Mouse (Mus musculus): ENCODE data around the gene Epm2aip1. TPM values are rescaled to one million over a fixed set of nuclear protein-coding genes. Genes with fewer than 3 reads are reported as not detected.

The Epm2aip1 gene
- 0.02 and 0.11 TPM in 2 replicates for polyA plus RNA-seq (2012)

DNA sequence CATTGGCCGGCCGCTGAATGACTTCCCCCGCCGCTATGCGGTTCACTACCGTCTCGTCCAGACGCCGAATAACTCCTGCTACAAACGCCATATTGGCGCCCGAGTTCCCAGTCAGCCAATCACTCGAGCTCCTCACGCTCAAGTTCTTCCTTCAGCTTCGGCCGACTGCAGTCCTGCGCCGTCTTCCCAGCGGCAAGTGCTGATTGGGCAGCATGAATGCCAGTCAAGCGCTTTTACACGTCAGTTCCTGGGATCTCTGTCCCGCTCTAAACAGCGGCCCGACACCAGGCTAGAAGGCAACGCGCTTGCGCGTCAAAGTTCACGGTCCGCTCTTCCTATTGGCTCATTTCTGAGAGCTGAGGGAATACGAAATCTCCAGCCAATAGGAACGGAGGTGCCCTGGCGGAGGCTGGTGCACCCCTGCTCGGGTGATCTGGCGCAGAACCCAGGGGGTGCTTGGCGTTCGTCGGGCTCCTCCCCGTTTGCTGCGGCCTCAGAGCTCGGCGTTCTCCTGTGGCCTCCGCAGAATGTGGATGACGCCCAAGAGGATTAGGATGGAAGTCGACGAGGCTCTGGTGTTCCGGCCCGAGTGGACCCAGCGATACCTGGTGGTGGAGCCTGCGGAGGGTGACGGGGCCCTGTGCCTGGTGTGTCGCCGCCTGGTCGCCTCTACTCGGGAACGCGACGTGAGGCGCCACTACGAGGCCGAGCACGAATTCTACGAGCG is at the start of gene Epm2aip1, which contains the start of gene Mlh1:
TSS of gene Epm2aip1 (plus strand) at position 496 of the 727 bp plus-strand sequence.
TSS of gene Mlh1 (minus strand) at position 358 of the 727 bp plus-strand sequence.
- H3K9me3 ChIP-seq (ENCODE audit: control insufficient read depth, low read length), result no peaks in the 10 kb centered on the region
- H3K36me3 ChIP-seq (ENCODE audit: control insufficient read depth), result peaks cover 55% of the 10 kb centered on the region
- TF ChIP-seq GATA1 (IDR thresholded peaks at IDR 0.05; ENCODE audit: low read length) (no peak), TAL1 (IDR thresholded peaks at IDR 0.05; ENCODE audit: low read length) (no peak)
- H3K4me3 ChIP-seq (replicated peaks), result peak within 1 kb of the TSS; percentile 79
- H3K4me1 ChIP-seq (ENCODE audit: control insufficient read depth), result peaks cover 49% of the 10 kb centered on the region
- no peaks in the 10 kb centered on the region for H3K27me3 ChIP-seq (ENCODE audit: control insufficient read depth)

DNA sequence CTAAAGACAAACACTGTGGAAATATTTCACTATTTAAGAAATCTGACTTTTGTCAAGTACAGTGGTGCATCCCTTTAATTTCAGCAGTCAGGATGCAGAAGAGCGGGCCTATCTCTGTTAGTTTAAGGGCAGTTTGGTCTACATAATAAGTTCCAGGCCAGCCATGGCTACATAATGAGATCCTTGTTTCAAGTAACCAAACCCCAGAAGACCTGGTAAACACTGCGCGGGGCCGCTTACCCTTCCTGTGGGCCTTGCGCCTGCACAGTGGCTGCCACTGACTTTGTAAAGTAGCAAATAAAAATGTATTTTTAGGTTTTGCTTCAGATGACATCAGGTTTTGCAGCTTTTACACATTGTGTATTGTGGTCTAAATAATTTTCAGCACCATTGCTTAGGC is 48.3 kb upstream of the Epm2aip1 start:
- TF ChIP-seq GATA1 (IDR thresholded peaks at IDR 0.05; ENCODE audit: low read length) (no peak), TAL1 (IDR thresholded peaks at IDR 0.05; ENCODE audit: low read length) (no peak)
- Histone ChIP-seq H3K4me1 (ENCODE audit: control insufficient read depth) (no peaks in the 10 kb centered on the region; the same call in 1 of the 2 replicates), H3K9me3 (ENCODE audit: control insufficient read depth, low read length) (no peaks in the 10 kb centered on the region), H3K4me3 (replicated peaks) (no peak overlapping the region), H3K36me3 (ENCODE audit: control insufficient read depth) (peaks cover 71% of the 10 kb centered on the region), H3K27me3 (ENCODE audit: control insufficient read depth) (no peaks in the 10 kb centered on the region)

GRCm38 (mm10) chr9:111228446-111228845 is 43.3 kb upstream of the Epm2aip1 start:
- Histone ChIP-seq H3K27me3 (ENCODE audit: control insufficient read depth) (no peaks in the 10 kb centered on the region), H3K4me3 (replicated peaks) (no peak overlapping the region), H3K9me3 (ENCODE audit: control insufficient read depth, low read length) (no peaks in the 10 kb centered on the region), H3K4me1 (ENCODE audit: control insufficient read depth) (peaks cover 2% of the 10 kb centered on the region), H3K36me3 (ENCODE audit: control insufficient read depth) (peaks cover 93% of the 10 kb centered on the region)
- no peak for TF ChIP-seq GATA1 (IDR thresholded peaks at IDR 0.05; ENCODE audit: low read length)
- TF ChIP-seq TAL1 (IDR thresholded peaks at IDR 0.05; ENCODE audit: low read length), result no peak

GRCm38 (mm10) chr9:111234701-111235100 is 37.0 kb upstream of the Epm2aip1 start:
- Histone ChIP-seq H3K4me1 (ENCODE audit: control insufficient read depth) (peaks cover 2% of the 10 kb centered on the region; the same call in 1 of the 2 replicates), H3K9me3 (ENCODE audit: control insufficient read depth, low read length) (no peaks in the 10 kb centered on the region), H3K4me3 (replicated peaks) (no peak overlapping the region), H3K36me3 (ENCODE audit: control insufficient read depth) (peaks cover 96% of the 10 kb centered on the region), H3K27me3 (ENCODE audit: control insufficient read depth) (no peaks in the 10 kb centered on the region)
- TF ChIP-seq GATA1 (IDR thresholded peaks at IDR 0.05; ENCODE audit: low read length) (no peak), TAL1 (IDR thresholded peaks at IDR 0.05; ENCODE audit: low read length) (no peak)

DNA sequence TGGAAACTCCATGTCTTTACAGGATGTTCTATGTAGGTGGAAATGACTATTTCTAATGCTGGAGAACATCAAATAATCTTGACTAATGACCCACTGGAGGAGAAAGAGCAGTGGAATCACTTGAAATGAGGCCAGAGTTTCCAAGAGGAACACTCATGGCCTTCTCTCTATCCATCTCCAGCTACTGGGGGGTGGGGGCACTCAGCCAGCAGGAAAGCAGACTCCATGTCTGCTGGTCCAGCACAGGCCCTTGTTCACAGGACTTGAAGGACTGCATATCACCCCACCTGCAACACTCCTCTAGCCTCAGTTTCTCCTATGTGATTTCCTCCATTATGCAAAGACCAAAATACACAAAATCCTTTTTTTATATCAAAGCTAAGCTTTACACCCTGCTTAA is 34.0 kb upstream of the Epm2aip1 start:
- H3K4me3 ChIP-seq (replicated peaks), result no peak overlapping the region
- peaks cover 93% of the 10 kb centered on the region for H3K36me3 ChIP-seq (ENCODE audit: control insufficient read depth)
- no peaks in the 10 kb centered on the region for H3K9me3 ChIP-seq (ENCODE audit: control insufficient read depth, low read length)

DNA sequence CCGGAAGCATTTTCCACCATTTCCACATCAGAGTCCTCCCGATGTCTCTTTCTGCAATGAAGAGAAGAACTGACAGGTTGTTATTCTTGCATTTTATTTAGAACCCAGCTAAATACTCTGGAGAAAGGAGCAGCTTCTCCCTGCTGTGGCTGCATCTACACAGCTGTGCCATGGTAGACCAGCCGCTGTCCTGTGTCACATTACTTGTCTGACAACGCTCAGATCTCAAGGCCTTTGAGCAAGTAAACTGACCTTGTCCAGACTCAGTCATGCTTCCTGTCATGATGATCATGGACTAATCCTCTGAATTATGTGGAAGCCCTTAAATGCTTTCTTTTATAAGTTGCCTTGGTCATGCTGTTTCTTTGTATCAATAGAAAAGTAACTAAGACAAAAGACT is 31.9 kb upstream of the Epm2aip1 start:
- Histone ChIP-seq H3K27me3 (ENCODE audit: control insufficient read depth) (no peaks in the 10 kb centered on the region), H3K4me1 (ENCODE audit: control insufficient read depth) (no peaks in the 10 kb centered on the region), H3K36me3 (ENCODE audit: control insufficient read depth) (peaks cover 88% of the 10 kb centered on the region), H3K9me3 (ENCODE audit: control insufficient read depth, low read length) (no peaks in the 10 kb centered on the region), H3K4me3 (replicated peaks) (no peak overlapping the region)
- TF ChIP-seq TAL1 (IDR thresholded peaks at IDR 0.05; ENCODE audit: low read length) (no peak), GATA1 (IDR thresholded peaks at IDR 0.05; ENCODE audit: low read length) (no peak)

More for the DNA sequence above, 34.0 kb upstream of the Epm2aip1 start:
- H3K4me1 ChIP-seq (ENCODE audit: control insufficient read depth), result no peaks in the 10 kb centered on the region
- no peaks in the 10 kb centered on the region for H3K27me3 ChIP-seq (ENCODE audit: control insufficient read depth)
- TF ChIP-seq GATA1 (IDR thresholded peaks at IDR 0.05; ENCODE audit: low read length) (no peak), TAL1 (IDR thresholded peaks at IDR 0.05; ENCODE audit: low read length) (no peak)

DNA sequence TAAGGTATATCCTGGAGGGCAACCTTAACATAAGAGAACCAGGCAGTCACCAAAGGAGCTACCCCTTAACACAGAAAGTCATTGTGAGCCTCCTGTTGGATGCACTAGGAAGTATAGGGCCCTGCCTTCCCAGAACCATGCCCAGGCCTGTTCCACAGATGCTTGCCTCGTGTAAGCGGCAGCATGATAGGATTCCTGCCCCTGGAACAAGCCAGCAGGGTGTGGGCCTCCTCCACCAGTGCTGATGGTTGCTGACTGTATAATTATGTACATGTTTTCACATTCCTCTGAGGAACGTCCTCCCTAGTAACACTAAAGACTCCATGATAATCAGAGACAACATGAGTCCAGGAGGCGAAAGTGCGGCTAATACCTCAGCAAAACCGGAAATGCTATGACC is 28.3 kb upstream of the Epm2aip1 start:
- H3K9me3 ChIP-seq (ENCODE audit: control insufficient read depth, low read length), result no peaks in the 10 kb centered on the region
- peaks cover 81% of the 10 kb centered on the region for H3K36me3 ChIP-seq (ENCODE audit: control insufficient read depth)
- no peak overlapping the region for H3K4me3 ChIP-seq (replicated peaks)
- peaks cover 3% of the 10 kb centered on the region for H3K4me1 ChIP-seq (ENCODE audit: control insufficient read depth)
- no peak for TF ChIP-seq TAL1 (IDR thresholded peaks at IDR 0.05; ENCODE audit: low read length)
- no peaks in the 10 kb centered on the region for H3K27me3 ChIP-seq (ENCODE audit: control insufficient read depth)

DNA sequence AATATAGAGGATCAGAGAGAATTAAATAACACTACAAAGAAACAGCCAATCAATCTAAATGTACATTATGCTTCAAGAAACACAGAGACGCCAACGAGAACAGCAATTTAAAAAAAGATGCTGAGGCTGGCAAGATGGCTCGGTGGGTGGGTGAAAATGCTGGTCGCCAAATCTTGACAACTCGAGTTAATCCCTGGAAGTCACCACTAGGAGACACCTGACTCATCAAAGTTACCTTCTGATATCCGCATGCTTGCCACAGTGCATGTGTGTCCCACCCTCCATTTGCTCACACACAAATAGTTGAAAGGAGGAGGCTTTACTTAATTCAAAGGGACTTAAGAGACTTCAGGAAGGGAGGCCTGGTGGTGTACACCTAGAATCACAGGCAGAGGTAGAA is 26.2 kb upstream of the Epm2aip1 start:
- H3K4me3 ChIP-seq (replicated peaks), result no peak overlapping the region
- H3K27me3 ChIP-seq (ENCODE audit: control insufficient read depth), result no peaks in the 10 kb centered on the region
- TF ChIP-seq GATA1 (IDR thresholded peaks at IDR 0.05; ENCODE audit: low read length) (no peak), TAL1 (IDR thresholded peaks at IDR 0.05; ENCODE audit: low read length) (no peak)
- no peaks in the 10 kb centered on the region for H3K9me3 ChIP-seq (ENCODE audit: control insufficient read depth, low read length)
- H3K36me3 ChIP-seq (ENCODE audit: control insufficient read depth), result peaks cover 81% of the 10 kb centered on the region
- H3K4me1 ChIP-seq (ENCODE audit: control insufficient read depth), result peaks cover 3% of the 10 kb centered on the region

DNA sequence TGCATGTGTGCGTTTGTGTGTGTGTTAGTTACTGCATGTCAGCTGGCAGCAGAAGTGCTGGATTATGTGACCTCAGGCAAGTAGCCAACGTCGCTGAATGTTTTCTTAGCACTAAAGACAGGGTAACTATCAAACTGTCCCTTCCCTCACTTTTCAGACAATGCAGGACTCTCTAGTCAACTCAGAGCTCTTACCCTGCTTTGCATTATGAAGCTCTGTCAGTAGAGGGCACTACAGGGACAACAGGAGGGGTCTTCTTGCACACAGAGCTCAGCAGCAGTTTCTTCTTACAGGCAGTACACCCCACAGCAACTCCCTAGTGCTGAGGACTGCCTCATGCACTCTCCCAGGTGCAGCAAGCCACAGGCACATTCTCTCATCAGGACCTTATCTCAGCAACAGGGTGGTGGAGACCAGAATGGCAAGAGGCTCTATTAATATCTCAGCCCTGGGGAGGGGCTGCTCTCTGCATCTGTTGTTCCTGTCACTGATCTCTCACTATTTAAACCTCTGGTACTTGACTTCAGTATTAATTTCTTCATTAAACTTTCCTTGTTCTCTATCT is 24.0 kb upstream of the Epm2aip1 start:
- TF ChIP-seq TAL1 (IDR thresholded peaks at IDR 0.05; ENCODE audit: low read length) (no peak), GATA1 (IDR thresholded peaks at IDR 0.05; ENCODE audit: low read length) (no peak)
- no peaks in the 10 kb centered on the region for H3K9me3 ChIP-seq (ENCODE audit: control insufficient read depth, low read length)
- no peaks in the 10 kb centered on the region for H3K27me3 ChIP-seq (ENCODE audit: control insufficient read depth)
- peaks cover 3% of the 10 kb centered on the region for H3K4me1 ChIP-seq (ENCODE audit: control insufficient read depth)
- H3K4me3 ChIP-seq (replicated peaks), result no peak overlapping the region
- peaks cover 88% of the 10 kb centered on the region for H3K36me3 ChIP-seq (ENCODE audit: control insufficient read depth)

All from erythroblast, embryonic 14.5 days (primary cell).